Mouse (Mus musculus): ENCODE measurements around the gene 4930453N24Rik.

The 4930453N24Rik gene

DNA sequence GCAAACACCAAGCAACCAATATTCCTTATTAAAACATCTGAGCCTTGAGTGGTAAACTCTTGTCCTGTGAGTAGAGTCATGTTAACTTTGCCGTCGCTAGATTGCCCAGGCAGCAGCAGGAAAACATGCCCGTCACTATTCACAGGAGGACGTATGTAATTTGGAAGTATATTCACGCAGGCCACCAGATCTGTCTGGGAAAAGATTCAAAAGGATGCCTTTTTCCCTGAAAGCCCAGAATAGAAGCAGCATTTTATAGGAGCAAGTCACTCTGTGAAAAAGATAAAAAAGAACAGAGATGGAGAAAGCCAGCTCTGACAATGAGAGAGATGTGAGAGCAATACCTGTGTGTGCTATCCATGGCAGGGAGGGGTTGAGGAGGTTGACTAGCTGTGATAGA is 49.4 kb downstream of the 4930453N24Rik start:
- DNase-seq (ENCODE audit: low spot score in 2 of 2), result no peak

GRCm38 (mm10) chr16:64719096-64719495 is 51.9 kb downstream of the 4930453N24Rik start:
- no peak for DNase-seq (ENCODE audit: low spot score in 2 of 2)

- no peak for DNase-seq (ENCODE audit: low spot score in 2 of 2)
Measured at GRCm38 (mm10) chr16:64717814-64718213, 53.1 kb downstream of the 4930453N24Rik start.

- DNase-seq (ENCODE audit: low spot score in 2 of 2), result peak; percentile 33 to 73
Measured at GRCm38 (mm10) chr16:64711816-64712215, 59.1 kb downstream of the 4930453N24Rik start.
